ENCODE assay signal across 8 mouse cellular contexts in genomic region chr4:122985110-122985509, GRCm38 (mm10). TPM values are rescaled to one million over a fixed set of nuclear protein-coding genes. Genes with fewer than 3 reads are reported as not detected.
DNase-seq lines count a peak whose midpoint lies in the region; ATAC-seq and TF ChIP-seq lines count a peak whose summit lies in the region.

No protein-coding gene starts in this region.

- H3K4me2 ChIP-seq in limb, embryonic 14.5 days (replicated peaks; ENCODE audit: low read depth, low read length, severe bottlenecking) = no peak overlapping the region
- no peak overlapping the region for H3K4me2 ChIP-seq in midbrain, embryonic 16.5 days (ENCODE audit: low read length)

- H3K27me3 ChIP-seq in limb, embryonic 14.5 days (ENCODE audit: control insufficient read depth, insufficient read depth, low read length) = peaks cover 7% of the 10 kb centered on the region
- peaks cover 5% of the 10 kb centered on the region; the same call in 1 of the 2 replicates for H3K27me3 ChIP-seq in midbrain, embryonic 16.5 days (ENCODE audit: control insufficient read depth, insufficient read depth, low read depth, low read length)

- intact Hi-C loops in heart, postnatal 25 days (cut with DNase I) = loop anchor here (1.0 to 2.0 kb wide), 2 partner anchors 41 to 86 kb away; no protein-coding TSS in a partner anchor

- H3K27ac ChIP-seq in limb, embryonic 14.5 days (replicated peaks; ENCODE audit: low read depth, low read length) = no peak overlapping the region
- no peak overlapping the region for H3K27ac ChIP-seq in midbrain, embryonic 16.5 days (ENCODE audit: low read length)

- H3K4me3 ChIP-seq in limb, embryonic 14.5 days (replicated peaks; ENCODE audit: low read length) = no peak overlapping the region
- H3K4me3 ChIP-seq in midbrain, embryonic 16.5 days (ENCODE audit: low read depth, low read length) = no peak overlapping the region

- 40% methylated on average over 8 of the region's 8 CpGs for WGBS in limb, embryonic 14.5 days
- WGBS in midbrain, embryonic 16.5 days = 37% methylated on average over 8 of the region's 8 CpGs

- TF ChIP-seq POLR2A in limb, embryonic 14.5 days (IDR thresholded peaks at IDR 0.05; ENCODE audit: borderline replicate concordance, extremely low read depth, insufficient read depth, insufficient read length) = no peak

- H3K9me3 ChIP-seq in limb, embryonic 14.5 days (ENCODE audit: control insufficient read depth, low read length) = no peaks in the 10 kb centered on the region
- no peaks in the 10 kb centered on the region for H3K9me3 ChIP-seq in midbrain, embryonic 16.5 days (replicated peaks; ENCODE audit: control insufficient read depth, low read length, poor library complexity, severe bottlenecking)

- peak; percentile 64 to 73 for DNase-seq in heart, adult 18-20 months
- DNase-seq in heart, postnatal 25 days (ENCODE audit: low spot score) = no peak
- DNase-seq in c-Kit-positive CD71-negative TER-119-negative erythroid progenitor cells, embryonic 14.5 days (ENCODE audit: low read depth) = peak; percentile 70
- DNase-seq in heart, adult 9 months (ENCODE audit: low spot score in 2 of 2) = peak; percentile 35 to 54
- DNase-seq in kidney, adult 9 months = peak; percentile 83
- DNase-seq in limb, embryonic 14.5 days (ENCODE audit: low spot score) = peak; percentile 84
- peak; percentile 35 for DNase-seq in testis, postnatal 14 days (ENCODE audit: low spot score)

- peaks cover 7% of the 10 kb centered on the region for H3K4me1 ChIP-seq in limb, embryonic 14.5 days (ENCODE audit: control insufficient read depth, insufficient read depth, low read length)
- H3K4me1 ChIP-seq in midbrain, embryonic 16.5 days (ENCODE audit: control insufficient read depth, insufficient read depth, low read length) = 0 out of 2 replicates have a peak, but pooled peaks cover 4% of the 10 kb centered on the region

- H3K36me3 ChIP-seq in limb, embryonic 14.5 days (ENCODE audit: control insufficient read depth, insufficient read depth, low read length) = no peaks in the 10 kb centered on the region
- H3K36me3 ChIP-seq in midbrain, embryonic 16.5 days (ENCODE audit: control insufficient read depth, insufficient read depth, low read length) = no peaks in the 10 kb centered on the region

- no peak overlapping the region for H3K9ac ChIP-seq in limb, embryonic 14.5 days (ENCODE audit: low read depth, low read length, severe bottlenecking)
- H3K9ac ChIP-seq in midbrain, embryonic 16.5 days (ENCODE audit: low read depth, low read length) = no peak overlapping the region

- peak; percentile 83 for ATAC-seq in limb, embryonic 14.5 days (ENCODE audit: low FRiP score, low read depth)
- peak; percentile 93 for ATAC-seq in midbrain, embryonic 16.5 days

RNA-seq across cellular contexts. Expression of gene Mycl, which starts 10.3 kb away (rescaled TPM):
- total RNA-seq in heart, adult 18-20 months (2021) = under 1 TPM; 0.25 to 0.87 TPM
- total RNA-seq in heart, postnatal 25 days (2021) = under 1 TPM; 0.08 to 0.53 TPM
- polyA plus RNA-seq in limb, embryonic 14.5 days (2012; rRNA removed) = 24.6 and 26.2 TPM in 2 replicates
- polyA plus RNA-seq in limb, embryonic 14.5 days (2014; fragmentation: Nextera tagmentation; extraction: Ambion mirVana) = 39.2 and 41.1 TPM in 2 replicates
- 58.9 and 68.8 TPM in 2 replicates for polyA plus RNA-seq in midbrain, embryonic 16.5 days (2015; fragmentation: Nextera tagmentation; extraction: Ambion mirVana)

RNA-seq across cellular contexts. Expression of gene Mfsd2a, which starts 24.1 kb away (rescaled TPM):
- 1 to 10 TPM in 1 of 2 experiments, not detected in 1; 2.8 TPM for total RNA-seq in heart, adult 18-20 months (2021)
- not detected for total RNA-seq in heart, postnatal 25 days (2021)
- polyA plus RNA-seq in limb, embryonic 14.5 days (2012; rRNA removed) = 13.1 and 16.4 TPM in 2 replicates
- polyA plus RNA-seq in limb, embryonic 14.5 days (2014; fragmentation: Nextera tagmentation; extraction: Ambion mirVana) = 9.1 and 9.3 TPM in 2 replicates
- polyA plus RNA-seq in midbrain, embryonic 16.5 days (2015; fragmentation: Nextera tagmentation; extraction: Ambion mirVana) = 32.3 and 33.5 TPM in 2 replicates

RNA-seq across cellular contexts. Expression of gene Trit1, which starts 31.3 kb away (rescaled TPM):
- 1 to 10 TPM; 4.9 to 5.5 TPM for total RNA-seq in heart, adult 18-20 months (2021)
- total RNA-seq in heart, postnatal 25 days (2021) = 1 to 10 TPM; 5.4 to 6.4 TPM
- polyA plus RNA-seq in limb, embryonic 14.5 days (2012; rRNA removed) = 13.7 and 15.0 TPM in 2 replicates
- polyA plus RNA-seq in limb, embryonic 14.5 days (2014; fragmentation: Nextera tagmentation; extraction: Ambion mirVana) = 18.9 and 20.1 TPM in 2 replicates
- polyA plus RNA-seq in midbrain, embryonic 16.5 days (2015; fragmentation: Nextera tagmentation; extraction: Ambion mirVana) = 25.3 and 25.9 TPM in 2 replicates
